Mouse (Mus musculus) cerebellum, adult 9-11 months (tissue): ENCODE results near the gene Gm45717.

ENCODE experiments used
- DNase-seq: peaks from one replicate; pipeline ENCODE4 v3.0.0; 2022

Gene Gm45717

DNA sequence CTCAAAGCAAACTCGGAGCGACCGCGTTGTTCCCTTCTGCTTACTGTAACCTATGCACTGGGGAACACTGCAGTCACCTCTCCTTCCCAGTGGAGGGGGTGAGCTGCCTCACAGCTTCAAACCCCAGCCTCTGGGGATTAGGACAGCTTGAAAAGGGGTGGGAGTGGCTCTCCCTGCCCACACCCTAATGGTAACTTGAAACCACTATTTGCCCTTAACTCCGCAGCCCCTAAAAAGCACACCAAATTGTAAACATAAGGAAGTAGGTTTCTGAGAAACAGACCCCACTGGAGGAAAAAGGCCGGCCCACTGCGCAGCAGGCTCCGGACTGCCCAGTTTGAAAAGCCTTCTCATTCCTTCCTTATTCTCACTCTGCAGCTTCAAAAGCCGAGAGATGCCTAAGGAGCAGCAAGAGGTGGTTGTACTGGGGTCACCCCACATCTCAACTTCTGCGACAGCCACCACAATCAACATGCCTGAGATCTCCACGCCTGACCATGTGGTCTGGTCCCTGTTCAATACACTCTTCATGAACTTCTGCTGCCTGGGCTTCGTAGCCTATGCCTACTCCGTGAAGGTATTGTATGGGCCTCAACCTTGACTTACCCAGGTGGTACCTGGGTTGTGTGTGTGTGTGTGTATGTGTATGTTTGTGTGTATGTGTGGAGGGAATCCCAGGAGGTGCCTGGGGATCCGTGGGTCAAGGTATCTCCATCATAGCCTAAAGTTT is 12.3 kb upstream of the Gm45717 start:
- DNase-seq: no peak

DNA sequence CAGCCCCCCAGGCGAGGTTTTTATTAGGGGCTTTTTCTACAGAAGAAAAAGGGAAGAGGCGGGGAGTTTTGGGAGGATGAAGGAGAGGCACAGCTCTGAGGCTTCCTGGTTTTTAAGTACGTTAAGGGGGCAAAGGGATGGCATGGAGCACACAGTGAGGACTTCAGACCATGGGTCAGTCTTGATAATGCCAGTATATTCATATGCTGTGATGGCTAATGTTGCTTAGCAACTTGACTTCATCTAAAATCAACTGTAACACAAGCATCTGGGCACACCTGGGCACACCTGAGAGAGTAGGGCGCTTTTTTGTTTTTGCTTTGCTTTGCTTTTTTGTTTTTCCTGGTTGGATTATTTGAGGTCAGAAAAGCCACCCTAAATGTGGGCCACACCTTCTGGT is 11.2 kb upstream of the Gm45717 start, which contains the start of gene Ifitm1:
TSS of gene Ifitm1 (plus strand) at position 301 of the 400 bp plus-strand sequence.
- no peak for DNase-seq

DNA sequence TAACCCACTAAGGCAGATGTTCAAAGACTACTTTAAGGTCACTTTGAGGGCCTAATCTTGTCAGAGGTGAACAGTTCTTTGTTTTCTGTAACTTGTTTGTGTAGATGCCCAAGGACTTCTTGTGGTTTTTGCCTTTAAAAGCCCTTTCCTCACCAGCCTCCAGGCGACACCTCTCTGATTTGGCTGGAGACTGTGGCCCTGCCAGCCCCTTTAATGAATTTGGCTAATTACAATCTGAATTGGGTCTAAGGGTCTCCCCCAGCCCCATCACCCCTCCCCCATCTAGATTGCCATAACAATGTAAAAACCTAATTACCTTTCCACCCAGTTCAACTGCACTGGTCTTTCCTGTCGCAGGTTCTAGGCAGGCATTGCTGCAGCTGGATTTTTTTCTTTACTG is 7.0 kb upstream of the Gm45717 start:
- no peak for DNase-seq

DNA sequence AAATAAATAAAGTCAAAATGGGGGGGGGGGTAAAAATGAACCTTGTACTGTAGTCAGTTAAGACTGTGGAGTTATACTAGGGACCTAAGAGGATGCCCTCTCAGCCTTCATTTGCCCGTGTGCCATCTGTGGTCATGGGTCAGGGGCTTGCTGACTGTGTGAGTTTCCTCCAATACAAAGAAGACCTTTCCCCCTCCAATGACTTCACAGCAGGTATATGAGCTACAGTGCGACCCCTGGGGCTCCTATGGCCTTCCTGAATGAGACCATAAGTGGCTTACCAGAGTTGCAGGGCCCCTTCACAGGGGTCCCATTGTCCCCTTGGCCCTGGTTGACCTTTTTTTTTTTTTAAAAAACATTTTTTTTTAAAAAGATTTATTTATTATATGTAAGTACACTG is 5.7 kb upstream of the Gm45717 start:
- no peak for DNase-seq

- DNase-seq: no peak
These were observed 4.3 kb upstream of the Gm45717 start for GRCm38 (mm10) chr7:140960026-140960425.

- no peak for DNase-seq
These were observed 3.6 kb upstream of the Gm45717 start for GRCm38 (mm10) chr7:140959181-140959901.

- no peak for DNase-seq
These were observed 776 bp upstream of the Gm45717 start for GRCm38 (mm10) chr7:140956556-140956869.

- DNase-seq: no peak
These were observed 395 bp downstream of the Gm45717 start for GRCm38 (mm10) chr7:140955342-140955741.

GRCm38 (mm10) chr7:140954733-140955071 is 1.0 kb downstream of the Gm45717 start:
- no peak for DNase-seq

GRCm38 (mm10) chr7:140953800-140954732 is 1.7 kb downstream of the Gm45717 start:
- no peak for DNase-seq

GRCm38 (mm10) chr7:140953133-140953532 is 2.6 kb downstream of the Gm45717 start:
- no peak for DNase-seq

GRCm38 (mm10) chr7:140952441-140952840 is 3.3 kb downstream of the Gm45717 start:
- DNase-seq: no peak

- no peak for DNase-seq
These were observed 4.0 kb downstream of the Gm45717 start for GRCm38 (mm10) chr7:140951765-140952164.

DNA sequence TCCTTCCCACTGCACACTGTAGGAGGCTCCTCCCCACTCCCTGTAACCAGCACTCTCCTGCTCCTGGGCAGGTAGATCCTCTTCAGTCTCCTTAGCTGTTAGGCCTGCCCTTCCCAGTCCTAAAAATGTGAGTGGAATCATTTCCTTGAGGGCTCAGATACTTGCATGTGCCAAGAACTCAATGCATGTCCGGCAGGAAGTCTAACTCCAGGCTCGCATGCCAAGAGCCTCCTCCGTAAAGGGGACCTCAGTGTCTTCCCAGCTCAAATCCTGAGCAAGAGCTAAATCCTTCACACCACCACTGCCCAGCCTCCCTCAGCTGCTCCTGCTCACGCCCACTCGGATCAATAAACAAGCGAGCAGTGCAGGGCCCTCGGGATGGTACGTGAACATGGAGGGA is 4.7 kb downstream of the Gm45717 start:
- no peak for DNase-seq

DNA sequence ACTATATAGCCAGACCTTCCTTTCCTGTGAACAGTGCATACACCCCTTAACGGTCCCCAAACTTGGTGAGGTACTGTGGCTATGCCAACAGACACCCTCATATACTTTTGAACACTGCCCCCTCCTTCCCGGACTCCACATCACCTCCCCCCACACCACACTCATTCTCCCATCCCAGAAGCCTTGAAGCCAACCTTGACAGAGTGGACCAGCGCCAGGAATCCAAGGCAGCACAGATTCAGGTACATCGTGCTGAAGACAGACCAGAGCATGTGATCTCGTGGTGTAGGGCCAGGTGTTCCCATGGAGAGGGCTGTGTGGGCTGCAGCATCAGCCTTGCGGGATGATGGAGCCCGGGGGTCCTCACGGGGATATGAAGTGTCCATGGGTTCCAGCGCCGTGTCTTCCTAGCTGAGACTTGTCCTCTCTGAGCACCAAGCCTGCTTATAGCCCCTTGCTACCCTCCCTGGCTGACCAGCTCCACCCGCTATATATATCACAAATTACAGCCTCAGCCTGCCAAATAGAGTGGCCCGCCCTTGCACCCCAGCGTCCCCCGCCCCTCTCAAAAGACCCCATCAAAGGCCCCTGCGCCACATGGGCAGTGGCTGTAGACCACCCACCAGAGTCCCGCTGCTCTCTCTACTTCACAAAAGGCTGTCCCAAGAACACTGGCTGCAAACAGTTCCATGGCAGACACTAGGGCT is 5.8 kb downstream of the Gm45717 start, which contains the start of gene Ifitm5:
TSS of gene Ifitm5 (minus strand) at position 468 of the 707 bp plus-strand sequence.
- no peak for DNase-seq

GRCm38 (mm10) chr7:140949255-140949654 is 6.5 kb downstream of the Gm45717 start:
- DNase-seq: no peak

- no peak for DNase-seq
These were observed 7.6 kb downstream of the Gm45717 start for GRCm38 (mm10) chr7:140948161-140948560.

DNA sequence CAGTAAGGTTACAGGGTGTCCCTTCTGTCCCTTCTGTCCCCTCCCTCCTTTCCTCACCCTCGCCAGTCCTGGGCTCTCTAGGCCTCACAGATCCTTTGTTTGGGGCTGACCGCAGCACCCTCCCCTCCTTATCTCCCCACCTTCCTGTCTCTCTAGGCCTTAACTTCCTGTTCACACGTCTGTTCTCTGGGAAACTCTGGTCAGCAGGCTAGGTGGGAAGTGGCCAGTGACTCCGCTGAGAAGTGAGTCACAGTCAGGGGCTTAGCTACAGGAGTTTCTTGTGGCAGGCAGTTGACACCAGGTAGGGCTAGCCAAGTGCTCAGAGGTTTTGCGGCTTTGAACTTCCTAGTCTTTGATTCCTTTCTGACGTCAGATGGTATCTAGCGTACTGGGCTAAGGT is 8.8 kb downstream of the Gm45717 start:
- no peak for DNase-seq

GRCm38 (mm10) chr7:140946311-140946710 is 9.4 kb downstream of the Gm45717 start:
- DNase-seq: no peak

DNA sequence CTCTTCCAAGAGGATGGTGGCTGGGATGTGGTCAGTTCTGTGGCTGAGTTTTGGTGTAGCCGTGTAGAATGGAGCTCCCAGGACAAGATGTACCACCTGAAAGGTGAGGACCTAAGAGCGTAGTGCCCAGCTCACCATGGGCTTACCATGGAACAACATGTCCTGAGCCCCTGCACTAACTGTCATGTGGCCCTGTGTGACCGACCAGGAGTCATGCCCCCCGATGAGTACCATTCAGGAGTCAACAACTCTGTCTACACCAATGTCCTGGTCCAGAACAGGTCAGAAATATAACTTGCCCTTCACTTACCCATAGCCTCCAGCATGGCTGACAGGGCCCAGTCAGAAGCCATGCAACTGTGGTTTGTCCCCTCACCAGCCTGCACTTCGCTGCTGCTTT is 10.5 kb downstream of the Gm45717 start:
- DNase-seq: no peak

DNA sequence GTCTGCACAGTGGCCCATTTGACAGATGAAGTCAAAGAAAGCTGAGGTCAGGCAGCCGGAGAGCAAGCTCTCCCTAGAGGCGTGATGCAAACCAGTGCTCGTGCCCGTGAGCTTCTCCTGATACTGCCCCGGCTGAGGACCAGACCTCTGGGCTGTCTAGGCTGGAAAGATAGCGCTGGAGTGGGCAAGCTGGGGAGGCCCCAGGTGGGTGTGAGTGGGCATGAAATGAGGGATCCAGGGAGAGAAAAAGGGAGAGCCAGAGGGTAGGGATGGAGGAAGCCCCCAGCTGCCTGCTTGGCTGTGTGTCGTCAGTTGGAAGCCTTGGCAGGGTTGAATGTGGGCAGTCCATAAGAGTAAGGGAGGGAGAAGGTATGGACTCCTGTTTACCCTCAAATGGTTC is 11.5 kb downstream of the Gm45717 start:
- DNase-seq: no peak

- no peak for DNase-seq
These were observed 12.4 kb downstream of the Gm45717 start for GRCm38 (mm10) chr7:140943356-140943755.

- no peak for DNase-seq
These were observed 12.9 kb downstream of the Gm45717 start for GRCm38 (mm10) chr7:140942811-140943210.
